Mouse (Mus musculus): Measurements from ENCODE around the gene A930004D18Rik.
"Not testable (repeated sequence)": the region's sequence is repeated elsewhere in the genome, so short reads cannot be mapped to it uniquely, and the experiment has no call there.

A930004D18Rik gene

DNA sequence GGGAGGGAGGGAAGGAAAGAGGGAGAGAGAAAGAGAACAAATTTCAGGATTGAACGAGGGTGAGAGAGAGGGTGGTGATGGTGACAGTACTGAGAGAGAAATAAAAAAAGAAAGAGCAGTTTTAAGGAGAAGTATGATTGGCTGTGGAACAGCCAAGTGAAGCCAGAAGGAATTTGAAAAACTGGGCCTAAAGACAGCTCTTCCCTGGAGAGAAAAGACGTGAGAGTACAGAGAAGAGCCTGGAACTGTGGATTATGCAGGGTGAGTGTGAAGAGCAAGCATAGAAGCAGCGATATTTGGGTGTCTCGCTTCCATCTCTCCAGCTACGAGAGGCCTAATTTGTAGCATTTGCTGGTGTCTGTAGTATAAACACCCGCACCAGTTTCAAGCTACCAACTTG is 26.3 kb downstream of the A930004D18Rik start:
- no peak for DNase-seq (ENCODE audit: low spot score in 2 of 2)

DNA sequence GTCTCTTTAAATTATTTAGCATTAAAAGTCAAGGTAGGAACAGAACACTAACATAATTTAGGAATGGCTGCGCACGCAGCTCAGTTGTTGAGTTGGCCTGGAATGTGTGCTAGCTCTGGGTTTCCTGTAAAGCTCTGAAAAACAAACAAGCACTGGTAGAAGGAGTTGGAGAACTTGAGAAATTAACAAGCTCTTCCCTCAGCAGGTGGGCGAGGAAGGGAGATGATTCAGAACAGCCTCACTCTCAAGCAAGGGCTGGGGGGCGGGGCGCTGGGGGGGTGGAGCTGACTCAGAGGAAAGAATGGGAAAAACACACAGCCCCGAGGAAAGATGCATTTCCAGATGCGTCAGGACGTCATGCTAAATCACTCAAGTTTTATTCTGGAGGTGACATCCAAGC is 32.4 kb downstream of the A930004D18Rik start:
- DNase-seq (ENCODE audit: low spot score in 2 of 2), result no peak

DNA sequence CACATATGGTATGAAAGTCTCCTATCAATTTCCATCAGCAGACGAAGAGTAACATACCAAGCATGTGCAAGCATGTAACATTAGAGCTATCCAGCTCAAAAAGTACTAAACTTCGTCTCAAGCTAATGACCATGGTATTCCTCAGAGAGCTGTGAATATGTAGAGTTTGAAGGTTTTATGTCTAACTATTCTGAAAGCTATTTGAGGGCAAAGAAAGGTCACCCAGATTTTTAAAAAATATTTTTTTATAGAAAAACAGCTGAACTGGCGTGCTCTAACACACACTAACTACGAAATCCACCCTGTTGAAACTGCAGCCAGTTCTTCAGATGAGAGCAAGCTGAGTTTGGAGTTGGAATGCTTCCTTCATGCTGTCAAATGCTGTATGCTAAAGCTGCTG is 33.3 kb downstream of the A930004D18Rik start:
- no peak for DNase-seq (ENCODE audit: low spot score in 2 of 2)

DNA sequence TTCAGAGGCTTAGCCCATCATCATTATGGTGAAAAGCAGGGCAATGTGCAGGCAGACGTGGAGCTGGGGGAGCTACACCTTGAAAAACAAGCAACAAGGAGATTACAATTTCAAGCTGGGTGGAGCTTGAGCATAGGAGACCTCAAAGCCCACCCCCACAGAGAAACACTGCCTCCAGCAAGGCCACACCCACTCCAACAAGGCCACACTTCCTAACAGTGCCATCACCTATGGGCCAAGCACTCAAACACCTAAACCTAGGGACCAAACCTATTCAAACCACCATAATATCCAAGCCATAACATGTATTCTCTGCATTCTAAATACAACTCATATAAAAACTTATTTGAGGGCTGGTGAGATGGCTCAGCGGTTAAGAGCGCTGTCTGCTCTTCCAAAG is 35.2 kb downstream of the A930004D18Rik start:
- no peak for DNase-seq (ENCODE audit: low spot score in 2 of 2)

DNA sequence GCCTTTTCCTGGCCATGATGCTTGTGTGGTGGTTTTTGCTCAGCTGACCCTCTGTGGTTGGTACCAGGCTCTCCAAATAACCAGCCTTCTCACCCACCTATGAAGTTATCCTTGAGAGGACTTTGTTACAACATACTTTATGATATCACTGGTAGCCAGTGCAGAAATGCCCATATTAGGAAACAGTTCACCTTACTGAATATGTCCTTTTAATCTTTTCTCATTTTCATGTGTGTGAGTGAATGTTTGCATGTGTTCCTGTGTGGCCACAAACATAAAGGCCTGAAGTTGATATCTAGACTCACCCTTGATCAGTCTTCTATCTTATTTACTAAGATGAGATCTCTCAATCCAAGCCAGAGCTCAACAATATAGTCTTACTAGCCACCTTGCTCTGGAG is 40.7 kb downstream of the A930004D18Rik start, which contains the start of gene H2al2a:
Gene H2al2a (minus strand): TSS at position 101 of the 400 bp plus-strand sequence.
- DNase-seq (ENCODE audit: low spot score in 2 of 2), result no peak

DNA sequence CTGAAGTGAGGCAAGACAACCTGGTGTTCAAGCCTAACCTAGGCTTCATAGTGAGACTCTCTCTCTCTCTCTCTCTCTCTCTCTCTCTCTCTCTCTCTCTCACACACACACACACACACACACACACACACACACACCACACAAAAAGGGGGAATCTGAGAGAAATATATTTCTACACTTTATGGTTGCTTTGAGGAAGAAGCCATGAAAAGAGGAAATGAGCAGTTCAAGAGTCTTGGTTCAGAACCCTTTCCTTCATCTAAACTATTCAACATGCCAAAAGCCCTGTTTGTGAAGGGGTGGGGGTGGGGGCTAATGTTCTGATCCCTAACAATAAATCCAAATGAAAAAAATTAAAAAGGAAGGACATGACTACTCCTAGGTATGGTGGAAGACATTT is 48.0 kb downstream of the A930004D18Rik start:
- DNase-seq (ENCODE audit: low spot score in 2 of 2), result no peak

DNA sequence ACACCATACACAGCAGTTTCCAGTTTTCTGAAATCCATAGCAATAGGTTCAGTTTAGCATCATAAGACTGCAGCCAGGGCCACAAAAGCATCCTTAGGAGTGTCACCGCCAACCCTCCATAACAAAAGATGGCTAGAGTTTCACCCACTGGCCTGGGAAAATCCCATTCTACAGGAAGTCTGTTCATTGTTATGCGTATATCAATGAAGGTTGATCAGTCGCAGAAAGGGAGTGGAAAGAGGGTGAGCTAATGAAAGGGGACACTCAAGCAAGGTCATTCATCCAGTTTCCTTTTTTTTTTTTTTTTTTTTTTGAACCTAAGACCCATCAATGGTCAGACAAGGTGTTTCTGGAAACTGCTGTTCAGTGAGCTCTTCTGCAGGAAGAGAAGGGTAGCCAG is 48.4 kb downstream of the A930004D18Rik start:
- no peak for DNase-seq (ENCODE audit: low spot score in 2 of 2)

DNA sequence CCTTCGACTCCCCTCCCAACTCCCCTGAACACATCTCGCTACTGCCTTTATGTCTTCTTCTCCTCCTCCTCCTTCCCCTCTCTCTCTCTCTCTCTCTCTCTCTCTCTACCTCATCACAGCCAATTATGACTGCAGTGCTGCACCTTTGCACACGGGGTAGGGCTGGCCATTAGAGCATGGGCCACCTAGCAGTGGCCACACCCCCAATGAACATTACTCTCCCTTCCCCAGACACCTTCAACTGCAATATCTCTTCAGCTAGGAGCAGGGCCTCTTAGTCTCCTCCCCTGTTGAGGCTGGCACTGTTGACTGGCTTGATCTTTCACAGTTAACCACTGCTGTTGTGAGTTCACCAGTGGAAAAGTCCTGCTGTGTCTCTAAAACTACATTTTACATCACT is 50.8 kb downstream of the A930004D18Rik start:
- DNase-seq (ENCODE audit: low spot score in 2 of 2), result no peak

DNA sequence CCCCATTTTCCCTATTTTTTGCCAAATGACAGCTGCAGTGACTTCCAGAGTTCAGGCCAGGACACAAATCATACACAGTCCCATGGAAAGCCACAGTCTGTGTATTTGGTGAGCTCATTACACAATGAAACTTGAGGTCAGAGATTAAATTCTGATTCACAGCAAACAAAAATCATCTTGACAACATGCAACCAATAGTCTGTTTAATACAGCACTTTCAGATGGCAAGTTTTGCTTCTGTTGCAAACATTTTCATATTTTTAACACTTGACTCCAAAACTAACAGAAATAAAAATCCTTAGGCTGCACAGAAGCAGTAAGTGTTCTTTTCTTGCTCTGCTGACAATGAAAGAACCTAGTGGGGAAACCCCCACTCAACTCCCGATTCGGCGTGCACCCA is 52.8 kb downstream of the A930004D18Rik start:
- DNase-seq (ENCODE audit: low spot score in 2 of 2), result no peak

DNA sequence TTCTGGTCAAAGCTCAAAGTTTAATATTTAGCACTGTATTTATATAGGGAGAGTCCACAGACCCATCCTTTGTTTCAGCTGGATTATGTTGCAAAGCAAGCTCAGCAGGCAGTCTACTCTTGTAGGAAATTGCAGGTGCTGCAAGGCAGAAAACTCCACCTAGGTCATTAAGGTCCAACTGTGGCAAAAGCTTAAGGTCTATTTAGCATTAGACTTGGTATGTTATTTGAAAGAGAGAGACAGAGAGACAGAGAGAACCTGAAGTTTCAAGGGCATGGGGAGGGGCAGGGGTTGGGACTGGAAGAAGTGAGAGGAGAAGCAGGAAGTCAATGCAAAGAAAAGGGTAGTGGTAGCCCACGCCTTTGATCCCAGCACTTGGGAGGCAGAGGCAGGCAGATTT is 54.8 kb downstream of the A930004D18Rik start:
- DNase-seq (ENCODE audit: low spot score in 2 of 2), result no peak

DNA sequence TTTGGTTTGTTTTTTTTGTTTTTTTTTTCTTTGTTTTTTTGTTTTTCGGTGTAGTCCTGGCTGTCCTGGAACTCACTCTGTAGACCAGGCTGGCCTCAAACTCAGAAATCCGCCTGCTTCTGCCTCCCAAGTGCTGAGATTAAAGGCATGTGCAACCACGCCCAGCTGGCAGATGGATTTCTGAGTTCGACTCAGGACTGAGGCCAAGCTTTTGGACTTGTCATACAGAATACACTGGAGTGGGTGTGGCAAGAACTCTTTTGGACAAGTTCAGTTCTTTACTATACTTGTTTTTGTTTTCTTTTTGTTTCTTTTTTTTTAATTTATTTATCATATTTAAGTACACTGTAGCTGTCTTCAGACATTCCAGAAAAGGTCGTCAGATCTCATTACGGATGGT is 58.8 kb downstream of the A930004D18Rik start:
- no peak for DNase-seq (ENCODE audit: low spot score in 2 of 2)

DNA sequence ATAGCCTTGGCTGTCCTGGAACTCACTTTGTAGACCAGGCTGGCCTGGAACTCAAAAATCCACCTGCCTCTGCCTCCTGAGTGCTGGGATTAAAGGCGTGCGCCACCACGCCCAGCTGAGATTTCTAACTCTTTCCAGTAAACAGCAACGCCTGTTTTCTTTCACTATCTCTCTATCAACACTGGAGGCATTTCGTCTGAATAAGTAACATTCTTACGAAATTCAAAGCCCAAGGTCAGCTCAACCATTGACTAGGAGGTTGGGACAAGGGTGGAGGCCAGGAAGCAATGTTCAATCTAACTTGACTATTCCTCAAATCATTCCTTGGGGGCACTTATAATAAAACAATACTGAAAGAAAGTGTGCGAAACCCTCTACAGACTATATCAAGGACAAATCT is 59.3 kb downstream of the A930004D18Rik start:
- not testable (repeated sequence) for DNase-seq (ENCODE audit: low spot score in 2 of 2)

DNA sequence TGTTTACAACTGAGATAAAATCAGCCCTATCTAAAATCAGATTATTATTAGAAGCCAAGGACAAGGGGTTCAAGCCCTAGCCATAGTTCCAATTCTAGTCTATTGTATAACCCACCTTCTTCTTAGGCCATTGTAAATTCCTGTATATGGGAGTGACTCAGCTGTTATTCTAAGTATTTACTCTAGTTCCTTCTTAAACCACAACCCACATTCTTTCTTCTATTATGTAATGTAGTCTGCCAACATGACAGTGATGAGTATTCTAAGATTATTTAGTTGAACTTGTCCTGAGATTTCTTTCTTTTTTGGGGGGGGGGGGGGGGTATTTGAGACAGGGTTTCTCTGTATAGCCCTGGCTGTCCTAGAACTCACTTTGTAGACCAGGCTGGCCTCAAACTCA is 59.9 kb downstream of the A930004D18Rik start:
- not testable (repeated sequence) for DNase-seq (ENCODE audit: low spot score in 2 of 2)

DNA sequence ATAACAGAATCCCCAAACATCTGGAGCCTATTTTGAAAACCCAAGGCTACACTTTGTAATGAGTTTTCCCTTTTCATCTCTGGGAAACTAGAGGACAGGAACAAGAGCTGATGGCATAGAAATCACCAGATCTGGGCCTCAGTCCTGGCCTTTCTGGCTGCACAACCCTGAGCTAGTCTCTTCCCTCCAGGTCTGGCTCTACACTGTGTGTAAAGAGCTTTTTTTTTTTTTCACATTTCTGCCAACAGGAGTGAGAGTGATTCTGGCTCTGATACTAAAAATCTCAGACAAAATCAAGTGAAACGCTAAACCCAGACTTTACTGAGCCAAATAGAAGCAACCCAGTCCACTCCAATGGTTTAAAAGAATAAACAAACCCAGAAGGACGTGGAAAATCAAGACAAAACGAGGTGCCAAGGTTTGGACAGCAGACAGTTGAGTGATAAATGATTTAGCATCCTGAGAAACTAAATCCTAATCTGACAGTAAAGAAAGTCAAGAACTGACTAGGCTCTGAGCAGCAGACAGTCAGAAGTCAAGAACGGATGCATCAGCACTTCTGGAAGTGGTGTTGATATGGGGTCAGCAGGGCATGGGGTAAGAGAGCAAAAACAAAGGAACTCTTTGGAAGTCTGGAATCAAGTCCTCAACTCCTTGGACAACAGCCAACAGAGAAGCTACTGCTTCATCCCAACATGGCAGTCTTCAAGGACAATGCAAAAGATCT is 61.8 kb downstream of the A930004D18Rik start:
- no peak for DNase-seq (ENCODE audit: low spot score in 2 of 2)
